Mouse (Mus musculus) mammary gland, adult 2 months (tissue): ENCODE measurements around the gene Suz12. TPM values are rescaled to one million over a fixed set of nuclear protein-coding genes. Genes with fewer than 3 reads are reported as not detected.

Source experiments
- polyA plus RNA-seq: library from polyadenylated mRNA; depleted of rRNA; stranded (reverse); fragments of >200 nt; gene quantifications from 2 replicates; pipeline ENCODE4 v1.2.3, GENCODE M21; 2012; ENCODE audit warnings: low replicate concordance; rRNA removed

Suz12 gene
- polyA plus RNA-seq: 3.2 and 4.6 TPM in 2 replicates

GRCm38 (mm10) chr11:79992592-79993355, at the start of gene Suz12:
Gene Suz12, plus strand, starts transcription at chr11:79993106.

GRCm38 (mm10) chr11:79962125-79962876, 30.6 kb upstream of the Suz12 start, which contains the start of gene Utp6:
Gene Utp6, minus strand, starts transcription at chr11:79962390.

GRCm38 (mm10) chr11:80080826-80081728, 88.2 kb downstream of the Suz12 start, which contains the start of gene Crlf3:
Gene Crlf3, minus strand, starts transcription at chr11:80080991.

Other genes with a start within 250 kb of the Suz12 start
- gene Utp6, start 30.7 kb upstream of the Suz12 start, polyA plus RNA-seq: 3.2 and 7.4 TPM in 2 replicates
- 19.7 and 21.1 TPM in 2 replicates for gene Crlf3, start 87.9 kb downstream of the Suz12 start, polyA plus RNA-seq
- gene Atad5, start 96.3 kb downstream of the Suz12 start, polyA plus RNA-seq: 0.30 and 0.59 TPM in 2 replicates
- gene Tefm, start 149.1 kb downstream of the Suz12 start, polyA plus RNA-seq: 2.3 and 7.3 TPM in 2 replicates
- 7.7 and 13.2 TPM in 2 replicates for gene Adap2, start 161.0 kb downstream of the Suz12 start, polyA plus RNA-seq
- 8.7 and 9.3 TPM in 2 replicates for gene Rnf135, start 190.7 kb downstream of the Suz12 start, polyA plus RNA-seq
- gene Rhot1, start 215.9 kb downstream of the Suz12 start, polyA plus RNA-seq: 7.2 and 22.4 TPM in 2 replicates